Mouse (Mus musculus) gastrocnemius, adult 18-20 months (tissue): Measurements from ENCODE around the gene Zfp947. TPM values are rescaled to one million over a fixed set of nuclear protein-coding genes. Genes with fewer than 3 reads are reported as not detected.
"Not testable (repeated sequence)": the region's sequence is repeated elsewhere in the genome, so short reads cannot be mapped to it uniquely, and the experiment has no call there.

Experiments
- DNase-seq: peaks from one replicate; pipeline ENCODE4 v3.0.0; 2021; ENCODE audit warnings: low spot score
- long read RNA-seq, 2 experiments: library from polyadenylated mRNA; stranded (forward); transcript quantifications; one replicate each; pipeline ENCODE4 v2.0.0; 2021
- total RNA-seq, 2 experiments: library from RNA; stranded (reverse); gene quantifications; 2 replicates each; pipeline ENCODE4 v1.2.3; 2021

Gene Zfp947
- total RNA-seq = under 1 TPM; 0.81 to 0.91 TPM
- long read RNA-seq, experiment 1 = 0 reads
- long read RNA-seq, experiment 2 = 0 reads

DNA sequence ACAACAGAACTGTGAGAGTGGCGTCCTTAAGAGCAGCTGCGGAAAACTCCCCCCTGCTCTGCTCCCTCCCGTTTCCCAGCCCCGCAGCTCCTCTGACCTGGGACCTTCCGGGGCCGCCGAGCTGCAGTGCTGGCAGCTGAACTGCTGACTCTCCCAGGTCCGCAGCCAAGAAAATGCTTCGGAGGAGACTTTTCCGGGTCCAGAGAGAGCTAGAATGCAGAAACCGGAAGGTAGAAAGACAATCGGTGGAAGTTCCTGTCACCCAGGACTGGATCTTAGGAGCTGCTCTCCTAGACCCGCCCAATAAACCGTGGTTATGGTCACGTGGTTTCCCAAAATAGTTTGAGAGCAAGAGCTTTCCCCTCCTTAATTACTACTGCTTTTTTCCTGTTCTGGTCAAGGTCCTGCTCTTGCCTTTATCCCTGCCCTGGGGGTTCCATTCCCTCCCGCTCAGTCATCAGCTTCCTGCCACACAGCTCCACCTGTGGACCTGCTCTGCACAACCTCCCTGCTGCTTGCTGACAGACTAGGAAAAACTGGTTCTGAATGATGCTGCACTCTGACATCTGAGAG, at the start of gene Zfp947:
Gene Zfp947, minus strand, starts transcription at position 469 of the 573 bp plus-strand sequence.
- peak; percentile 34 for DNase-seq

GRCm38 (mm10) chr17:22165304-22165703, 686 bp downstream of the Zfp947 start:
- not testable (repeated sequence) for DNase-seq

GRCm38 (mm10) chr17:22153951-22154350, 12.0 kb downstream of the Zfp947 start:
- not testable (repeated sequence) for DNase-seq

DNA sequence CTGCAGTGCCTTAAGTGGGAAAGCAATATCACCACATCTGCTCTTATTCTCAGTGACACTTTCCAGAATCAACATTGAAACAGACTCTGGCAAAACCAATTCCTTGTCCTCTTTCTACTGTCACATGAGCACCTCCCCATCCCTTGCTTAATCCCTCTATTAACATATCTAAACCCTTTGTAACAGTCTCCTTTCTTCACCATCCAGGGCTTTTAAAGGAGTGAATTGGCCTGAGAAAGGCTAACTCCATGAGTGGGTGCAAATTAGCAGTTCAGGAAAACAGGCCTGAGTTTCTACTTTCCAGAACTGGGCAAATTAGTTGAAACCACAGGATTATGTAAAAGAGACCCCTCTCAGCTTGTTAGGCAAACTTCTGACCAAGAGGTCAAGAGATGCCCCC, 47.2 kb downstream of the Zfp947 start:
- DNase-seq = no peak

Other genes with a start within 250 kb of the Zfp947 start
- 1 to 10 TPM; 6.8 to 6.9 TPM for gene Zfp942, start 203.7 kb downstream of the Zfp947 start, total RNA-seq
- 10 to 100 TPM; 21.6 to 22.4 TPM for gene Zfp943, start 203.6 kb downstream of the Zfp947 start, total RNA-seq
- 1 to 10 TPM; 2.6 to 2.9 TPM for gene Zfp994, start 59.4 kb upstream of the Zfp947 start, total RNA-seq
- gene CT030661.1, start 148.6 kb upstream of the Zfp947 start, total RNA-seq = 10 to 100 TPM in 1 of 2 experiments, 1 to 10 TPM in 1; 9.8 to 10.7 TPM
- 1 to 10 TPM; 4.4 to 5.2 TPM for gene Zfp944, start 195.2 kb upstream of the Zfp947 start, total RNA-seq
- gene Zfp758, start 195.3 kb upstream of the Zfp947 start, total RNA-seq = 1 to 10 TPM; 8.5 to 9.1 TPM